Mouse (Mus musculus): ENCODE measurements around the gene Olfr980.
"Not testable (repeated sequence)": the region's sequence is repeated elsewhere in the genome, so short reads cannot be mapped to it uniquely, and the experiment has no call there.

Olfr980 gene

DNA sequence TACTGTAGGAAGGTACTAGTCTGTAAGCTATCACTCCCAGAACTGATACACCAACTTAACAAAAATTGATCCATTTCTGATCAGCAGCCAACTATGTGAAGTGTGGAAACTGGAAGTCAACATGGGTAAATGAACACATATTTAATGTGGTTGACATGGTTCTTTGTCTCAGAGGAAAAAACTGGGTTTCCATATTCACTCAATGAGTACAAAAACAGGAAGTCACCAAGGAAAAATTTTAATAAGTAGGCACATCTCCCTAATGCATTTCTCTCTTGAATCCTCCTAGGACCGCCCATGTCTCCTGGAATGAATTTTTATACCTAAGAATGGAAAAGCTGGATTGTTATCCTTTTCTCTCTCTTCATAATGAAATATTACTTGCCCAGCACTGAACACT, at the start of gene Olfr980:
Gene Olfr980, minus strand, starts transcription at position 101 of the 400 bp plus-strand sequence.
- DNase-seq = no peak

DNA sequence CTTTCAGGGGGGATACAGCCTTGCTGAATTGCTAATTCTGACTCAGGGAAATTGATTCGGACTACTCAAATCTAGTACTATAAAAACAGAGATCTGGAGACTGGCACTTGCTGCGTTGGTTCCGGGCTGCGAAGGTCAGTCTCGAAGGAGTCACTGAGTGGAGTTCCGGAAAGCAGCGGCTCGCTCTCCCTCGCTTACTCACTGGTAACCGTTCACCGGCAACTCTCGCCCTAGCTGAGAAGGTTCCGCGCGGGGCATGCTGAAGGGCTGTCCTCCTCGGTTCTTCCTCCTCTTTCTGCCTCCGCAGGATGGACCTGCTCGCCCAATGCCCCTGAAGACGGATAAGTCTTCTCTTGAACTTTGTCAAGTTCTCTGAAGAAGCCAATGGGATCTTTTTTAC, 40.8 kb upstream of the Olfr980 start:
- DNase-seq = no peak

DNA sequence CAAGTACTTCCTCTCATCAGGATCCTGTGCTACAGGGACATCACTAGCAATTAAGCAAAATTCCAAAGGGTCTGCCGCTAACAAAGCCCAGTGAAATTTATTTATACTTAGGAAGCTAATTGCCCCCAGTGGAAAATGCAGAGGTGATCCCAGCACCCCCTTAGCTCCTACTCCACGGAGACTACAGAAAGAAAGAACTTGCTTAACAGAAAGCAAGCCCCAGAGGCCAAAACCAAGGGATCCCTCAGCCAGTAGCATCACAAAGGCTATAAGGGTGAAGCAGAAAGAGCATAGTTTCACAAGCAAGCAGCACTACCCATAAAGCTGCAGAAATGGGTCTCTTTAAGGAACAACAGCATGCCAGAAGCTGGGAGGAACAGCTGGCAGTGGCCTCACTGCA, 11.8 kb upstream of the Olfr980 start, which contains the start of gene Olfr981:
Gene Olfr981, plus strand, starts transcription at position 301 of the 400 bp plus-strand sequence.
- no peak for DNase-seq

DNA sequence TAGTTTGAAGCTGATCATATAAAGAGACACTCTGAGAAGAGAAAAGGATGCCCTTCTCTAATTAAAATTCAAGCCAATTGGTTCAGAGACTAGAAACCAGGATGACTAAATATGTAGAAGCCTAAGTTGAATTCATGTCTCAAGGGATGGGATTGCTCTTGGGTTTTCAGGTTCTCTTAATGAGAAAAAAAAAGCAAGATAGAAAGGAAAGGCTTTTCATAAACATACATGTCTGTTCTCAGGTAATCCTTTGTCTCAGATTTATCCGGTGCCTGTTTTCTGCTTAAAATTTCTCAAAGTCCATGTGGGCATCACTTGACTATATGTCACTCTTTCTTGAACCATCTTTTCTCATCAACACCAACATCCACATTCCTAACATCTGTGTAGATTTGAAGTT, 6.0 kb downstream of the Olfr980 start, which contains the start of gene Olfr979:
Gene Olfr979, minus strand, starts transcription at position 101 of the 400 bp plus-strand sequence.
- DNase-seq = no peak

DNA sequence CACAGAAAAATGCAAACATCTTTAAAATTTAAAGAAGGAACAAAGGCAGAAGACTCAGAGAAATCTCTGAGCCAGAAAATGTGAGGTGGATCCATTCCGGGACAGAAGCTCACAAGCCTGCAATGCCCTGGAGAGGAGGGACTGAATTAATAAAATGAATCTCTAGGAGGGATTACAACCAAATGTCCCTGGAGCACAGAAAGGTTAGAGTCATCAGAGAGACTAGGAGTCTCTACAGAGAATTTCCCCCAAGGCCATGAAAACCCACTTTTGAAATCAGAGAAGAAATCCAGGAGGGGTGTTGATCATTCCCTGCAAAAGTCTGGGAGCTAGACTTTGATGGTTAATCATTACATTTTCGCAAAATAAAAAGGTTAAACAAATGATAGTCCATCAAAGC, 17.6 kb downstream of the Olfr980 start, which contains the start of gene Olfr978:
Gene Olfr978, plus strand, starts transcription at position 301 of the 400 bp plus-strand sequence.
- DNase-seq = no peak

DNA sequence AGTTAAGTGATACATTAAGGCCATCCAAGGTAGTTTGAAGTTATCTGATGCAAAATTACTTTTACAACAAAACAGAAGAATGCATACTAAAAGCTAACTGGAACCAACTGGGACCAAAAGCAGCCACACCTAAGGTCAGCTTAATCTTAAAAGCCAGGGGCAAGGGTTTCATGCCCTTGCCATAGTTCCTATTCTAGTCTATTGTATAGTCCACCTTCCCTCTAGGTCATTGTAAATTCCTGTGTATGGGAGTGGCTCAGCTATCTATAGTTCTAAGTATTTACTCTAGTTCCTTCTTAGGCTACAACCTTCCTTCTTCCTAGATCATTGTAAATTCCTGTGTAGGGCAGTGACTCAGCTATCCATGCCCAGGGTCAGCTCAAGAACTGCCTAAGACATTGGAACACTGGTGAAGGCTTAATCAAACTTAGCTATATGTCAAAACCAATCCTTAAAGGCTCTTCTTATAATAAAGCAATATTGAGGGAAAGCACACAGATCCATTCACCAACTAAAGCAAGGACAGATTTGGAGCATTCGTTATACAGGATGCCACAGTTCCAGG, 32.7 kb downstream of the Olfr980 start:
- not testable (repeated sequence) for DNase-seq

DNA sequence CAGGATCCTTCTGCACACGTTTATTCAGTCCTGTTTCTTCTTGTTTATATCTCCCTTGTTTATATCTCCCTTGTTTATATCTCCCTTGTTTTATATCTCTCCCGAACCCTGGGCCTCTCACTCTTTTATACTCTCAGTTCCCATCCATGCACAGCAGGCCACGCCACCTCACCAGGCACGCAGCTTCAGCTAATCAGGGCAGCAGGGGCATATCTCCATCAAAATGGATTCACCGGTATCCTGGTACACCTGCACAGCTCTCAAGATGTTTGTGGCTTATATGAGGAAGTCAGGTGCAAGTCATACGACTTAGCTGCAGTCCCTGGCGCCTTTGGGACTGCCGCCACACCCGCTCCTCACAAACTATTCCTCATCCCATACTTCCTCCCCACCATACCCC, 48.3 kb downstream of the Olfr980 start, which contains the start of gene Olfr976:
Gene Olfr976, minus strand, starts transcription at position 101 of the 400 bp plus-strand sequence.
- not testable (repeated sequence) for DNase-seq

Data from kidney, postnatal 25 days (tissue).